Mouse (Mus musculus) hindbrain, embryonic 16.5 days (tissue): ENCODE data around the gene Olfr736. TPM values are rescaled to one million over a fixed set of nuclear protein-coding genes. Genes with fewer than 3 reads are reported as not detected.

ENCODE experiments used
- ATAC-seq: fragments of 200-750 bp; cut with Nextera tagmentation; 2 replicates; pipeline ENCODE4 v1.8.0; 2017; ENCODE audit warnings: moderate TSS enrichment, moderate library complexity
- H3K27ac ChIP-seq: fragments of 300-500 bp; sonication (generic); 2 replicates; pipeline ENCODE4 v1.5.1; 2014; ENCODE audit warnings: low read depth, mild to moderate bottlenecking, control low read depth, low read length, moderate library complexity
- H3K27me3 ChIP-seq: fragments of 300-500 bp; sonication (generic); replicated peaks from 2 replicates; pipeline ENCODE4 v1.6.1; 2014; ENCODE audit warnings: low read length; ENCODE audit not compliant: control insufficient read depth, insufficient read depth
- H3K36me3 ChIP-seq: fragments of 300-500 bp; sonication (generic); 2 replicates; pipeline ENCODE4 v1.6.1; 2014; ENCODE audit warnings: mild to moderate bottlenecking, low read length, moderate library complexity, mixed read lengths; ENCODE audit not compliant: control insufficient read depth, insufficient read depth
- H3K4me1 ChIP-seq: fragments of 300-500 bp; sonication (generic); 2 replicates; pipeline ENCODE4 v1.6.1; 2014; ENCODE audit warnings: low read depth, low read length; ENCODE audit not compliant: control insufficient read depth, insufficient read depth
- H3K4me2 ChIP-seq: fragments of 300-500 bp; sonication (generic); 2 replicates; pipeline ENCODE4 v1.6.1; 2014; ENCODE audit warnings: mild to moderate bottlenecking, low read length, control low read depth, moderate library complexity
- H3K4me3 ChIP-seq: fragments of 300-500 bp; sonication (generic); 2 replicates; pipeline ENCODE4 v1.5.1; 2014; ENCODE audit warnings: mild to moderate bottlenecking, low read length, control low read depth, moderate library complexity
- H3K9ac ChIP-seq: fragments of 300-500 bp; sonication (generic); 2 replicates; pipeline ENCODE4 v1.6.1; 2014; ENCODE audit warnings: low read depth, mild to moderate bottlenecking, control low read depth, low read length, moderate library complexity
- H3K9me3 ChIP-seq: fragments of 300-500 bp; sonication (generic); 2 replicates; pipeline ENCODE4 v1.6.1; 2014; ENCODE audit warnings: mild to moderate bottlenecking, low read length, moderate library complexity; ENCODE audit not compliant: control insufficient read depth
- WGBS: fragments of 180-500 bp; shearing (Covaris S2); extraction: QIAGEN DNeasy Blood & Tissue Kit; methylation state at CpG from one replicate; pipeline ENCODE4 v1.1.7; 2014; 5-methylcytosine and 5-hydroxymethylcytosine counted together
- polyA plus RNA-seq: library from polyadenylated mRNA; unstranded; fragments of >200 nt; fragmentation: Nextera tagmentation; extraction: Ambion mirVana; gene quantifications from 2 replicates; pipeline ENCODE4 v1.2.1, GENCODE M21; 2015

Gene Olfr736
- polyA plus RNA-seq: not detected in 2 replicates

DNA sequence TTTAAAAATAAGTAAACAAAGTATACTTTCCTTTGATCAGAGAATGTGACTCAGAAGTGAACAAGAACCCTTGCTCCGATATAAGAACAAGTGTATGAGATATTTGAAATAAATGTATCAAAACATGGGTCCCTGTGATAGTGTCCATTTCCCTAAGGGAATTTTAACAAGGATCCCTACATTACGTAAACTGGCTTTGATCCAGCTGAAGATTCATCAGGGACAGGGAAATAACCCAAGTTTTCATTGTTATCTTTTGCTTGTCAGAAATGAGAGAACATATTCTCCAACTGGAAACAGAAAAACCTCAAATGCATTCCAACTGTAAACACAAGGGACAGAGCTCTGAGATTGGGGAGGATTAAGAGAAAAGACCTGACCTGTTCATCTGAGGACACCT is at the start of gene Olfr736:
Olfr736 (plus strand) TSS at position 301 of the 400 bp plus-strand sequence.
- H3K4me2 ChIP-seq: no peak within 1 kb of the TSS
- no peak within 1 kb of the TSS for H3K27ac ChIP-seq
- H3K9me3 ChIP-seq: no peaks in the 10 kb centered on the region
- no peak for ATAC-seq
- H3K36me3 ChIP-seq: no peaks in the 10 kb centered on the region
- H3K4me3 ChIP-seq: no peak within 1 kb of the TSS
- no peak within 1 kb of the TSS for H3K9ac ChIP-seq
- H3K27me3 ChIP-seq: no peaks in the 10 kb centered on the region
- WGBS: 90% methylated on average over 2 of the region's 2 CpGs
- H3K4me1 ChIP-seq: no peaks in the 10 kb centered on the region

DNA sequence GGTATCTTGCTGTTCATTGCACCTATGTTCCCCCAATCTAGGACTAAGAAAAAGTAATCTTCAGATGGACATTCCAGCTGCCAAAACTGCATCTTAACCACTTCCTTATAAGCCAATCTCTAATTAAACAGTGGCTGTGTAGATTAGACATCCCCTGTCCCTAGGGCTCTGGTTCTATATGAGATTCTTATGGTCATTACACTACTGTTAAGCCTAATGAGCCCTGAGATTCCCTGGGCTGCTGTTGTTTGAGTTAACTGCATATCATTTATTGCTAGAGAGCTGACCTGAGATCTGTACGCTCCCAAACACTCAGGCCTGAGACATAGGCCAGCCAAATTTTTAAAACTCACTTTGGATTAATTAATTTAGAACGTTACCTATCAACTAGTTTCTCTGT is 32.2 kb upstream of the Olfr736 start, which contains the start of gene Olfr735:
Olfr735 (minus strand) TSS at position 77 of the 400 bp plus-strand sequence.
- peak; percentile 58 for ATAC-seq
- Histone ChIP-seq H3K36me3 (no peaks in the 10 kb centered on the region), H3K9me3 (no peaks in the 10 kb centered on the region), H3K27me3 (no peaks in the 10 kb centered on the region), H3K27ac (no peak within 1 kb of the TSS), H3K4me1 (no peaks in the 10 kb centered on the region), H3K4me3 (no peak within 1 kb of the TSS), H3K4me2 (no peak within 1 kb of the TSS), H3K9ac (no peak within 1 kb of the TSS)
- 86% methylated on average over 2 of the region's 2 CpGs for WGBS

DNA sequence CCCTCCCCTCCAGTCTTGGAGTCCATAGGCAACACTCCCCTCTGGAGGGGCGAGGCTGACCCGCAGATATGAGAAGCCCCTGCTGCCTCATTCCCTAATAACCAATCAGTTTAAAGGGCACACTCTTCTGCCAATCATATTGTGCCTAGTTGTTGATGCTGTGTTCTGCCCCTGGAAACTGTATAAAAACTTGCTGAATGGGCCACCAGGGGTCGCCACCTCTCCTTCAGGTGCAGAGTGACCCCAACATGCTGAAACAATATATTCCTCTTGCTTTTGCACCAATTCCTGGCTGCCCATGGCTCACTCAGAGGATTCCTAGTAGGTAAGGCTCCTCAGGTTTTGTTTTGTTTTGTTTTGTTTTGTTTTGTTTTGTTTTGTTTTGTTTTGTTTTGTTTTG is 28.5 kb upstream of the Olfr736 start:
- Histone ChIP-seq H3K9ac (no peak overlapping the region), H3K27me3 (no peaks in the 10 kb centered on the region), H3K4me2 (no peak overlapping the region), H3K9me3 (no peaks in the 10 kb centered on the region), H3K27ac (no peak overlapping the region), H3K36me3 (no peaks in the 10 kb centered on the region), H3K4me3 (no peak overlapping the region), H3K4me1 (no peaks in the 10 kb centered on the region)
- ATAC-seq: no peak
- WGBS: 28% methylated on average over 3 of the region's 3 CpGs

DNA sequence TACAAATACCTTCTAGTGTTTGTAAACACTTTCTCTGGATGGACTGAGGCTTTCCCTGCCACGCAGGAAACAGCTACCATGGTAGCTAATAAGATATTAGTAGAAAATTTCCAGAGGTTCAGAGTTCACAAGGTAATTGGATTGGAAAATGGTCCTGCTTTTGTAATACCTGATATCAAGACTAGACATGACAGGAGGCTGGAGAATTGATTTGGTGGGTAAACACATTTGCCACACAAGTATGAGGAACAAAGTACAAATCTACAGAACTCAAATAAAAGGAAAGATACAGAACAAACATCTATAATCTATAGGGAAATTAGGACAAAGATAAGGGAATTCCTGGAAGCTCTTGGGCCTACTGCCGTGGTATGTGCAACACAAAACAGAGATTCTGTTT is 24.2 kb upstream of the Olfr736 start:
- Histone ChIP-seq H3K4me2 (no peak overlapping the region), H3K4me3 (no peak overlapping the region), H3K9me3 (no peaks in the 10 kb centered on the region), H3K36me3 (no peaks in the 10 kb centered on the region), H3K4me1 (no peaks in the 10 kb centered on the region), H3K27me3 (no peaks in the 10 kb centered on the region), H3K9ac (no peak overlapping the region), H3K27ac (no peak overlapping the region)
- WGBS: 86% methylated on average over 2 of the region's 2 CpGs
- no peak for ATAC-seq

DNA sequence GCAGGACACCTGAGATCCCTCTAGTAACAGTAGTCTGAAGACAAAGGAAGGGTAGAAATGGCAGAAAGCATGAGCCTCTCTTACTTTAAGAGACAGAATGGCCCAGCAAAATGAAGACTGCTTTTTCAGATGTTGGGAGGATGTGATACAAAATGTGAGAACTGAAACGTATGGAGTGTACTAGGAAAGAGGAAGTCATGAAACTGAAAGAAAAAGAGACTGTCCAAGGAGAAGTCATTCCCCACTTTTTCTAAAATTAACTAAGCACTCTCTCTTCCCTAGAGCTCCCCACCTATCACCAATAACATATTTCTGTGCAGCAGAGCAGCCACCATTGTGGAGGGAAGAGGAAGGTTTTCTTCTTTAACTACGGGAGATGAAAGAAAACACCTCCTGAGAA is 23.4 kb upstream of the Olfr736 start, which contains the start of gene Tlr11:
Tlr11 (plus strand) TSS at position 322 of the 400 bp plus-strand sequence.
- WGBS: 96% methylated on average over 2 of the region's 2 CpGs
- no peak within 1 kb of the TSS for H3K4me2 ChIP-seq
- ATAC-seq: no peak
- H3K4me3 ChIP-seq: no peak within 1 kb of the TSS
- no peak within 1 kb of the TSS for H3K9ac ChIP-seq
- H3K27me3 ChIP-seq: no peaks in the 10 kb centered on the region
- no peak within 1 kb of the TSS for H3K27ac ChIP-seq
- no peaks in the 10 kb centered on the region for H3K9me3 ChIP-seq
- no peaks in the 10 kb centered on the region for H3K4me1 ChIP-seq
- H3K36me3 ChIP-seq: no peaks in the 10 kb centered on the region

DNA sequence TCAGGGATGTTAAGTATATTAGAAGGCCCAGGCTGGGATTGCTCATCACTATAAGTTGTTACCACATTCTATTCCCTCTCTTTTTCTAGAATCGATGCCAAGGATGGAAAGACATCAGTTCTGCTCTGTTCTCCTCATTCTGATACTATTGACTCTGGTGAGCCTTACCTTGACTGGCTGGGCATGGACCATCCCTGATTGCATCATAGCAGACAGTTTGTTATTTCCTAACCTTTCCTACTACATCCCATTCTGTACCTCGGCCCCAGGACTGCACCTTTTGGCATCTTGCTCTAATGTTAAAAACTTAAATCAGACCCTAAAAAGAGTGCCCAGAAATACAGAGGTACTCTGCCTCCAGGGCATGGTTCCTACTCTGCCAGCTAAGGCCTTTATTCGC is 20.5 kb upstream of the Olfr736 start:
- H3K9ac ChIP-seq: no peak overlapping the region
- no peak overlapping the region for H3K4me3 ChIP-seq
- H3K27ac ChIP-seq: no peak overlapping the region
- no peaks in the 10 kb centered on the region for H3K27me3 ChIP-seq
- no peaks in the 10 kb centered on the region for H3K4me1 ChIP-seq
- no peaks in the 10 kb centered on the region for H3K9me3 ChIP-seq
- H3K4me2 ChIP-seq: no peak overlapping the region
- H3K36me3 ChIP-seq: no peaks in the 10 kb centered on the region
- no peak for ATAC-seq
- 90% methylated on average over 3 of the region's 3 CpGs for WGBS

DNA sequence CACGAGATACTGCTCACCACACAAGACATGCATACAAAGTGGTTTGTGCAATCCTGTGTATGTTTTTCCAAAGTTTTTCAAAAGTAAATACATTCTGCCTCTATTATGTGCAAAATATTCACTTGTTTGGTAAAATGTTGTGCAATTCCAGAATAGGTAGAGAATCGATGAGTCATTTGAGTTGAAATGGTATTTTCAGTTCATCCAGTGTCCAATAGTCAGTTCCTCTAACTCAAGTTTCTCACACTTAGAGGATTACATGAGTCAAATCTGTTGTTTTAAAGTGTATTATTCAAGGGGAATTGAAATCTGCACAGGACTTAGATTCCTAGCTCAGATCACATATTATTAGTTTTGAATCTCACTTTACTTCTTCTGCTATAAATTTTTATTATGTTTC is 17.4 kb upstream of the Olfr736 start:
- no peak overlapping the region for H3K27ac ChIP-seq
- H3K9me3 ChIP-seq: no peaks in the 10 kb centered on the region
- H3K27me3 ChIP-seq: no peaks in the 10 kb centered on the region
- ATAC-seq: no peak
- H3K9ac ChIP-seq: no peak overlapping the region
- whole genome bisulfite sequencing: 88% methylated on average over 2 of the region's 2 CpGs
- no peaks in the 10 kb centered on the region for H3K36me3 ChIP-seq
- no peak overlapping the region for H3K4me2 ChIP-seq
- no peak overlapping the region for H3K4me3 ChIP-seq
- H3K4me1 ChIP-seq: no peaks in the 10 kb centered on the region

DNA sequence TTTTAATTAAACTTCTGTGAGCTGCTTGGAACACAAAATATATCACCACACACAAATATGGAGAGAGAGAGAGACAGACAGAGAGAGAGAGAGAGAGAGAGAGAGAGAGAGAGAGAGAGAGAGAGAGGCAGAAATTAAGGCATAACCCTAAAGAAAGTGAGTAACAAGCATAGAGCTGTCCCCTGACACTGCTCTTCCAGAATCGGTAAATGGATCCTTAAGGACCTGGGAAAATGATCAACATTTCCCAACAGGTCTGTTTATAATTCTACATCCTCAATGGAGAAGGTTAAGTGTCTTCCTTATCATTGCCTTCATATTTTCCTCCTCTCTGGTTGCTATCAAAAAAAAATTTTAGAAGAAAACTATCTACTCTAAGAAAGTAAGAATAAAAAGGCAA is 26.3 kb downstream of the Olfr736 start, which contains the start of gene Olfr738:
Olfr738 (plus strand) TSS at position 301 of the 400 bp plus-strand sequence.
- Histone ChIP-seq H3K4me2 (no peak within 1 kb of the TSS), H3K27me3 (no peaks in the 10 kb centered on the region), H3K36me3 (no peaks in the 10 kb centered on the region), H3K4me1 (no peaks in the 10 kb centered on the region), H3K9me3 (no peaks in the 10 kb centered on the region), H3K27ac (no peak within 1 kb of the TSS), H3K4me3 (no peak within 1 kb of the TSS), H3K9ac (no peak within 1 kb of the TSS)
- 88% methylated on average over 1 of the region's 1 CpGs for WGBS
- no peak for ATAC-seq

DNA sequence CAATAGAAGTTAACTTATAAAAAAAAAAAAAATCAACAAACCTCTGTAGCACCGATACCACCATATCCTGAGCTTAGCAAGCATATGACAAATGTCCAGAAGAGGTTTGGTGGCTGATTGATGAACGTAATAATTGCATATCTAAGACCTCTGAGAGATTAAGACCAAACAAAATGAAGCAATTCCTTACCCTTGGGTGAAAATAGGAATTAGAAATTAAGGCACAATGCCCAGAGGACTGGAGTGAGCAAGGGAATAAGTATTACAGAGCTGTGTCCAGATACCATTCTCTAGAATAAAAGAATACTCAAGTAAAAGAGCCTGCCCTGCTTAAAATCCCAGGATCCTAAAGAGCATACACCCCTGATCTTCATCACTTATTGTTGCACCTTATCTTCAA is 37.4 kb downstream of the Olfr736 start, which contains the start of gene Olfr739:
Olfr739 (plus strand) TSS at position 301 of the 400 bp plus-strand sequence.
- Histone ChIP-seq H3K4me3 (no peak within 1 kb of the TSS), H3K27me3 (no peaks in the 10 kb centered on the region), H3K9ac (no peak within 1 kb of the TSS), H3K27ac (no peak within 1 kb of the TSS), H3K4me2 (no peak within 1 kb of the TSS), H3K9me3 (no peaks in the 10 kb centered on the region), H3K36me3 (no peaks in the 10 kb centered on the region), H3K4me1 (no peaks in the 10 kb centered on the region)
- ATAC-seq: no peak
- WGBS: 62% methylated on average over 2 of the region's 2 CpGs
